Mouse (Mus musculus) liver, embryonic 14.5 days (tissue): Measurements from ENCODE around the gene Cfap43.

Experiments used
- CTCF ChIP-seq: IDR thresholded peaks from 2 replicates; pipeline ENCODE4 v1.5.1; 2016; ENCODE audit warnings: antibody characterized with exemption, low read depth, control low read depth
- EP300 ChIP-seq: IDR thresholded peaks from 2 replicates; pipeline ENCODE4 v1.6.1; 2016; ENCODE audit warnings: antibody characterized with exemption, low read depth

DNA sequence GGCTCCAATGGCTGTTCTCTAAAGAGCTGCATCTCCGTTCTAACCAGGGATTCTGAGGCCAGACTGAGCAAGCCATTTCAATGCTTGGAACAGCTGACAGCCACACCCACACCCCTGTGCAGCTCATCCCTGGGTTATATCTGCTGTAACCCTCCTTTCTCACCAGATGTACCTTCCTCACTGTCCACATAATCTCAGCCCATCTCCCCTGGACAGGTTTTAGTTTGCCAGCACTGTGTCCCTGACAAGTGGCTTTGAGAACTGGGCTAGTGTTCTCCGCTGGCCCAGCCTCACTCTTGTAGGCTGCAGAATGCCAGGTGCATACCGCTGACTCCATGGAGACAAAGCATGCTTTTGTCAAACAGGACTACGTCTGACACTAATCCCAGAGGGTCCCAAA lies 1.7 kb downstream of the Cfap43 start:
- TF ChIP-seq CTCF (no peak), EP300 (no peak)
